Mouse (Mus musculus) cerebellum, adult (tissue): Measurements from ENCODE around the gene Hoxc8.

Experiments
- ATAC-seq: cut with Nextera tagmentation; 2 replicates; pipeline ENCODE4 v1.9.2; 2017; ENCODE audit warnings: mild to moderate bottlenecking, moderate library complexity, mixed read lengths; ENCODE audit not compliant: insufficient number of reproducible peaks, low FRiP score, low TSS enrichment

The Hoxc8 gene

GRCm38 (mm10) chr15:102990461-102991397 is at the start of gene Hoxc8:
Hoxc8 (plus strand) TSS chr15:102990607.
- ATAC-seq: no peak

GRCm38 (mm10) chr15:102942739-102943467 is 47.5 kb upstream of the Hoxc8 start:
- no peak for ATAC-seq

- no peak for ATAC-seq
Observed at GRCm38 (mm10) chr15:102943468-102943813, 47.0 kb upstream of the Hoxc8 start.

- ATAC-seq: no peak
Observed at GRCm38 (mm10) chr15:102945185-102946077, 45.0 kb upstream of the Hoxc8 start.

GRCm38 (mm10) chr15:102947276-102947675 is 43.1 kb upstream of the Hoxc8 start:
- ATAC-seq: no peak

- no peak for ATAC-seq
Observed at GRCm38 (mm10) chr15:102948842-102949241, 41.6 kb upstream of the Hoxc8 start.

- ATAC-seq: no peak
Observed at GRCm38 (mm10) chr15:102949696-102950095, 40.7 kb upstream of the Hoxc8 start.

GRCm38 (mm10) chr15:102950877-102951276 is 39.5 kb upstream of the Hoxc8 start:
- no peak for ATAC-seq

GRCm38 (mm10) chr15:102953561-102953960 is 36.8 kb upstream of the Hoxc8 start:
- ATAC-seq: no peak

- no peak for ATAC-seq
Observed at GRCm38 (mm10) chr15:102954192-102955006, 36.0 kb upstream of the Hoxc8 start, which contains the start of gene Hoxc11. Hoxc11 (plus strand) TSS chr15:102954427.

- ATAC-seq: no peak
Observed at GRCm38 (mm10) chr15:102955007-102955382, 35.4 kb upstream of the Hoxc8 start.

- ATAC-seq: no peak
Observed at GRCm38 (mm10) chr15:102955833-102956640, 34.4 kb upstream of the Hoxc8 start.

- no peak for ATAC-seq
Observed at GRCm38 (mm10) chr15:102956906-102957305, 33.5 kb upstream of the Hoxc8 start.

- no peak for ATAC-seq
Observed at GRCm38 (mm10) chr15:102959663-102960191, 30.7 kb upstream of the Hoxc8 start.

GRCm38 (mm10) chr15:102961728-102962127 is 28.7 kb upstream of the Hoxc8 start:
- ATAC-seq: no peak

- no peak for ATAC-seq
Observed at GRCm38 (mm10) chr15:102962492-102962891, 27.9 kb upstream of the Hoxc8 start.

- ATAC-seq: no peak
Observed at GRCm38 (mm10) chr15:102963259-102963658, 27.1 kb upstream of the Hoxc8 start.
